ENCODE assay signal across 11 mouse cellular contexts in the genomic region with DNA sequence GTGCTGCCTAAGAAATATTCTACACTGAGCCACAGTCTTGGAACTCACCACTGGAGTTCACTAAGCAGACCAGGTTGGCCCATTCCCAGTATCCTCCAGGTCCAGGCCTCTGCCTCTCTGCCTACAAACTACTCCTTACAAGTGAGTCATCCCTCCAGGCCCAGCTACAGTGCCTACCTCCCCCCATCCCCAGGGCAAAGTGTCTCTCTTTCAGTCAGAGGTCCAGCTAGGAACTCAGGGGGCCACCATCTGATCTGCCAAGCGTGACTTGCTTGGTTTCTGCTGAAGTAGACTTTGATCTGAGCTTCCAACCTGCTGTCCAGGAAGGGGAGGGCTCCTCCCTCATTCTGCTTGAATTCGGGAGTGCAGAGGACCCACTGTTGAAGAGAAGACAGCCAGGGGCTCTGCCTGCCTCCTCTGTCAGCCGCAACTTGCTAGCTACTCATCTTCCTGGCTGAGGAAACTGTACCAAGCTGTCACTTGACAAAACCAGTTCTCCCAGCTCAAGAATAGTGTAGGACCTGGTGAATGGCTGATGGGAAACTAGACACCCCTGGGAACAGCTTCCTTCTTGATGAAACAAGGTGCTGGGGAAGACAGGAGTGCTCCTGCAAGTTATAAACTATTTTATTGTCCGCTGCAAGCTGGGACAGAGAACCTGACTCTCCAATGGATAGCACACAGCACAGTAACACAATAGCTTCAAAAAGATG. TPM values are rescaled to one million over a fixed set of nuclear protein-coding genes. Genes with fewer than 3 reads are reported as not detected.
DNase-seq lines count a peak whose midpoint lies in the region; ATAC-seq and TF ChIP-seq lines count a peak whose summit lies in the region.
"Had no signal": no experiment of that assay in that cellular context is flagged by ENCODE, and none has a peak within 500 bp of the region (broad histone marks: within the 10 kb centered on the region; RNA-seq: fewer than 3 reads in every experiment).

No protein-coding gene starts in this region.

- no peak for TF ChIP-seq CTCF in kidney, postnatal 0 days (IDR thresholded peaks at IDR 0.05; ENCODE audit: low read depth)

- no peaks in the 10 kb centered on the region; the same call in 1 of the 2 replicates for H3K27me3 ChIP-seq in midbrain, embryonic 11.5 days (ENCODE audit: control insufficient read depth, insufficient read depth, low read length)
- no peaks in the 10 kb centered on the region for H3K27me3 ChIP-seq in midbrain, embryonic 14.5 days (ENCODE audit: control insufficient read depth, insufficient read depth, low read length)
- H3K27me3 ChIP-seq in intestine, embryonic 14.5 days (replicated peaks; ENCODE audit: control insufficient read depth, insufficient read depth, low read length), result no peaks in the 10 kb centered on the region
- H3K27me3 ChIP-seq in kidney, postnatal 0 days (ENCODE audit: insufficient read depth, low read length), result no peaks in the 10 kb centered on the region

- no peaks in the 10 kb centered on the region for H3K36me3 ChIP-seq in midbrain, embryonic 11.5 days (ENCODE audit: control insufficient read depth, insufficient read depth, low read length)
- no peaks in the 10 kb centered on the region for H3K36me3 ChIP-seq in midbrain, embryonic 14.5 days (ENCODE audit: control insufficient read depth, insufficient read depth, low read length)
- no peaks in the 10 kb centered on the region for H3K36me3 ChIP-seq in intestine, embryonic 14.5 days (ENCODE audit: control insufficient read depth, insufficient read depth, low read length)
- no peaks in the 10 kb centered on the region for H3K36me3 ChIP-seq in kidney, postnatal 0 days (ENCODE audit: insufficient read depth, low read length)

- DNase-seq in midbrain, embryonic 11.5 days (ENCODE audit: low spot score, missing footprints), result peak; percentile 84
- no peak for DNase-seq in midbrain, embryonic 14.5 days
- DNase-seq in intestine, embryonic 14.5 days (ENCODE audit: low spot score), result no peak
- DNase-seq in kidney, postnatal 0 days (ENCODE audit: low spot score), result peak; percentile 64
- DNase-seq in spleen, postnatal 10 days (ENCODE audit: low spot score in 2 of 2), result no peak
- no peak for DNase-seq in cerebellum, postnatal 36 days
- DNase-seq in ovary, postnatal 14 days (ENCODE audit: low spot score), result no peak
- DNase-seq: heart, postnatal 36 days; lung, postnatal 36 days; right cerebral cortex, postnatal 4 days had no signal

- no peak overlapping the region for H3K4me2 ChIP-seq in midbrain, embryonic 11.5 days
- no peak overlapping the region for H3K4me2 ChIP-seq in midbrain, embryonic 14.5 days (ENCODE audit: low read length)
- no peak overlapping the region for H3K4me2 ChIP-seq in intestine, embryonic 14.5 days (ENCODE audit: low read length)
- no peak overlapping the region for H3K4me2 ChIP-seq in kidney, postnatal 0 days (ENCODE audit: low read length)

- no peak overlapping the region for H3K9ac ChIP-seq in midbrain, embryonic 11.5 days (ENCODE audit: low read length)
- H3K9ac ChIP-seq in midbrain, embryonic 14.5 days (replicated peaks; ENCODE audit: low read length), result no peak overlapping the region
- H3K9ac ChIP-seq in intestine, embryonic 14.5 days (ENCODE audit: low read length), result no peak overlapping the region
- no peak overlapping the region for H3K9ac ChIP-seq in kidney, postnatal 0 days (ENCODE audit: low read depth, low read length)

- H3K9me3 ChIP-seq in midbrain, embryonic 11.5 days (ENCODE audit: control insufficient read depth, low read length), result no peaks in the 10 kb centered on the region
- H3K9me3 ChIP-seq in midbrain, embryonic 14.5 days (ENCODE audit: control insufficient read depth, low read length), result no peaks in the 10 kb centered on the region
- H3K9me3 ChIP-seq in intestine, embryonic 14.5 days (ENCODE audit: control insufficient read depth, low read length), result no peaks in the 10 kb centered on the region
- H3K9me3 ChIP-seq in kidney, postnatal 0 days (replicated peaks; ENCODE audit: low read length), result no peaks in the 10 kb centered on the region

- ATAC-seq in midbrain, embryonic 11.5 days (ENCODE audit: low FRiP score), result no peak
- ATAC-seq in midbrain, embryonic 14.5 days (ENCODE audit: low FRiP score, low TSS enrichment), result no peak
- 0 out of 2 replicates have a peak, but pooled peaks have one; percentile 29 for ATAC-seq in intestine, embryonic 14.5 days (replicated peaks; ENCODE audit: low FRiP score, low TSS enrichment, low read depth)
- peak; percentile 88 for ATAC-seq in kidney, postnatal 0 days (replicated peaks; ENCODE audit: low FRiP score, low read depth)
- ATAC-seq: activated CD4-positive, CD25-positive, alpha-beta regulatory T cell, adult 4 months had no signal

- no peak overlapping the region for H3K27ac ChIP-seq in midbrain, embryonic 11.5 days (ENCODE audit: low read depth, low read length)
- H3K27ac ChIP-seq in midbrain, embryonic 14.5 days (replicated peaks; ENCODE audit: low read depth, low read length), result no peak overlapping the region
- H3K27ac ChIP-seq in intestine, embryonic 14.5 days (ENCODE audit: low read depth), result peak overlapping the region; percentile 47; the same call in 1 of the 2 replicates
- peak overlapping the region; percentile 64; the same call in 1 of the 2 replicates for H3K27ac ChIP-seq in kidney, postnatal 0 days

- H3K4me3 ChIP-seq in midbrain, embryonic 11.5 days (ENCODE audit: low read depth, low read length), result no peak overlapping the region
- no peak overlapping the region for H3K4me3 ChIP-seq in midbrain, embryonic 14.5 days (replicated peaks; ENCODE audit: low read depth, low read length)
- H3K4me3 ChIP-seq in intestine, embryonic 14.5 days (ENCODE audit: low read depth, low read length), result no peak overlapping the region
- H3K4me3 ChIP-seq in kidney, postnatal 0 days (replicated peaks; ENCODE audit: low read depth, low read length), result no peak overlapping the region

- H3K4me1 ChIP-seq in midbrain, embryonic 11.5 days (ENCODE audit: control insufficient read depth, insufficient read depth, low read length), result peaks cover 26% of the 10 kb centered on the region
- peaks cover 41% of the 10 kb centered on the region for H3K4me1 ChIP-seq in midbrain, embryonic 14.5 days (ENCODE audit: control insufficient read depth, insufficient read depth, low read length)
- peaks cover 26% of the 10 kb centered on the region for H3K4me1 ChIP-seq in intestine, embryonic 14.5 days (replicated peaks; ENCODE audit: control insufficient read depth, insufficient read depth, low read length)
- peaks cover 35% of the 10 kb centered on the region for H3K4me1 ChIP-seq in kidney, postnatal 0 days (replicated peaks; ENCODE audit: insufficient read depth, low read length)

- 33% methylated on average over 4 of the region's 4 CpGs for WGBS in midbrain, embryonic 11.5 days
- 34% methylated on average over 4 of the region's 4 CpGs for WGBS in midbrain, embryonic 14.5 days
- WGBS in intestine, embryonic 14.5 days, result 49% methylated on average over 4 of the region's 4 CpGs
- 28% methylated on average over 4 of the region's 4 CpGs for WGBS in kidney, postnatal 0 days

RNA-seq across cellular contexts. Expression of a gene that starts 25.9 kb away (rescaled TPM):
- polyA plus RNA-seq in midbrain, embryonic 11.5 days (2014; fragmentation: Nextera tagmentation; extraction: Ambion mirVana), result 11.0 TPM in 2 replicates
- 14.0 and 16.7 TPM in 2 replicates for polyA plus RNA-seq in midbrain, embryonic 14.5 days (2014; fragmentation: Nextera tagmentation; extraction: Ambion mirVana)
- polyA plus RNA-seq in intestine, embryonic 14.5 days (2014; fragmentation: Nextera tagmentation; extraction: Ambion mirVana), result 14.5 and 15.2 TPM in 2 replicates
- 7.6 and 7.8 TPM in 2 replicates for polyA plus RNA-seq in kidney, postnatal 0 days (2015; fragmentation: Nextera tagmentation; extraction: Ambion mirVana)

Comparison
In these comparisons a context has a peak if more than half of its experiments do, and no peak if none do; other contexts are left out.
1. DNase-seq: peak in midbrain, embryonic 11.5 days (single experiment) and kidney, postnatal 0 days (single experiment); none in midbrain, embryonic 14.5 days (single experiment), intestine, embryonic 14.5 days (single experiment), spleen, postnatal 10 days (0 of 2), cerebellum, postnatal 36 days (0 of 2) and ovary, postnatal 14 days (single experiment).
2. ATAC-seq: peak in intestine, embryonic 14.5 days (single experiment) and kidney, postnatal 0 days (single experiment); none in midbrain, embryonic 11.5 days (single experiment) and midbrain, embryonic 14.5 days (single experiment).
3. H3K27ac ChIP-seq: peak in intestine, embryonic 14.5 days (single experiment) and kidney, postnatal 0 days (single experiment); none in midbrain, embryonic 11.5 days (single experiment) and midbrain, embryonic 14.5 days (single experiment).